Mouse (Mus musculus): Measurements from ENCODE around the gene Ambn. TPM values are rescaled to one million over a fixed set of nuclear protein-coding genes. Genes with fewer than 3 reads are reported as not detected.
"Not testable (repeated sequence)": the region's sequence is repeated elsewhere in the genome, so short reads cannot be mapped to it uniquely, and the experiment has no call there.

Gene Ambn
- total RNA-seq (2021) = not detected
- long read RNA-seq, experiment 1 = 0 reads
- long read RNA-seq, experiment 2 = 0 reads

DNA sequence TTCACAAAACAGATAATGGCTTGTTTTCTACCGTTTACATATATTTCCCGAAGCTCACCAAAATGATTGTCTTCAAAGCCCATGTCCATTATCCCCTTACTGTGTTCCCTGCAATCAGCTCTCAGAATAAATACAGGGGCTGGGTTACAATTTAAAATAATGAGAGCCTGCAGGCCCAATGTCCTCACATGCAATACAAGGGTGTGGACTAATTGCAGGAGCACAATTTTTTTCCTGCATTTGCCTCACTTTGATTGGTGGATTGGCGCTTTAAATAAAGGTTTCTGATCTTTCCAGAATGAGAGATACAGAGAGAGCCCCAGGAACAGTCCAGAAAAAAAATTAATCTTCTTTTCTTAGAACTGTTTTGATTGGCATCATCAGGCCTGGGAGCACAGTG, at the start of gene Ambn:
TSS of gene Ambn (plus strand) at position 301 of the 400 bp plus-strand sequence.
- DNase-seq (ENCODE audit: low spot score in 2 of 2) = no peak

DNA sequence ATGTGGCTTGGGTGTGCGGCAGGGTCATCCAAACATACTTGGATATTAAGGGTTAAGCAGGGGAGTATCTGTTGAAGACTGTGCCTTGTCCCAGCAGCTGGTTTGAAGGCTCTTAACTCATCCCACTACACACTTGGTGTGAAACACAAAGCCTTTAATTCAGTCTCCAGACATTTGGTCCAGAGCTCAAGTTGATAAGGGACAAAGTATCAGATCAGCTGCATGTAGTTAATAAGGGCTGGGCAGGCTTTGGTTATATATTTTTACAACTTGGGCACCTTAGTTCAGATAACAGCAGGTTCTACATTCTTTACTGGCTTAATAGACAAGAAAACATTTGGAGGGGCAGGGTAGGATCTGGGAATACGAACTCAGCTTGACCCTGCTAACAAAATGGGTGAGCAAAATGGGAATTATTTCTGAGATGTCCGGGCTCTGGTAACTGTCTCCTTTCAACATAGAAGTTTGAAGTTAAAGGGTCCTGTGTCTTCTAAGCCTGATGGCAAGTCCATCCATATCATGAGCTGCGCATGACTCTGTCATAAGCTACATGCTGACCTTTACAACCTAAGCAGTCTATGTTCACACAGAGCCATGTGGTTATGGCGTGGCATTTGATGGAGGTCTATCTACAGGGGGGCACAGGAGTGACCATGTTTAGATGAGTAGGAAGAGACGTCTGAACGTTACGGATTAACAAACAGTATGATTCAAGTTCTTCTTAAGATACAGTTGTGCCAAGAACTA, 35.3 kb upstream of the Ambn start:
- no peak for DNase-seq (ENCODE audit: low spot score in 2 of 2)

DNA sequence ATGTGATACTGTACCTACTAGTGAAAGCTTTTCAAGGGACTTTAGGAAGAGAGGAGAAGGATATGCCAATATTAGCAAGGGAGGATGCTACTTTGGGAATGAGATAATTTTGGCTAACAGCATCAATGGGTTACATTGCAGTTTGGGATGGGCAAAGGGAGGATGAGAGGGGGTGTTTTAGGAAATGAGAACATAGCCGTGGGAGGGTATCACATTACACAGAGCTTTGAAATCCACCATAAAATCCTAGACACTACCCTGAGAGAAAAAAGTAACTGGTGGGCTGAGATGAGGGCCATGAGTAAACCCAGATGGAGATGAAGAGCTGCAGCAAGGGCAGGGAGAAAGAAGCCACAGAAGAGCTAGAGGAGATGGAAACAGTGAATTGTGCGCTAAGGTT, 30.9 kb upstream of the Ambn start:
- not testable (repeated sequence) for DNase-seq (ENCODE audit: low spot score in 2 of 2)

DNA sequence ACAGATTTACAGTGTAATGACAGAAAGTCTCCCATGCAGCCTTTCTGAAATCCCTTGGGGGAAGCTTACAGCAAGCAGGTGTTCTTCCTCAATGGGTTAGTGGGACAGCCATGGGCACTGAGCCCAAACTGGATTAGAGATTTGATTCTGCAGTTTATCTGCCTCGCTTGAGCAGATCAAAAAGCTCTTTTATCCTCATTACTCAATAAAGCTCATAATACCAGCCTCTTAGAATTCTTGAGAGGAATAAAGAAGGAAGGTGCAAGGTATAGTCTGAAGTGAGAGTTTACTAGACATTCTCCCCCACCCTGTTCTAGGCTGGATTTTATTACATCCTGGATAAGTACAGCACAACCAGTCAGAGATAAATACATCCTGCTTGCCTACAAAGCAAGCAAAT, 29.0 kb upstream of the Ambn start:
- DNase-seq (ENCODE audit: low spot score in 2 of 2) = no peak

DNA sequence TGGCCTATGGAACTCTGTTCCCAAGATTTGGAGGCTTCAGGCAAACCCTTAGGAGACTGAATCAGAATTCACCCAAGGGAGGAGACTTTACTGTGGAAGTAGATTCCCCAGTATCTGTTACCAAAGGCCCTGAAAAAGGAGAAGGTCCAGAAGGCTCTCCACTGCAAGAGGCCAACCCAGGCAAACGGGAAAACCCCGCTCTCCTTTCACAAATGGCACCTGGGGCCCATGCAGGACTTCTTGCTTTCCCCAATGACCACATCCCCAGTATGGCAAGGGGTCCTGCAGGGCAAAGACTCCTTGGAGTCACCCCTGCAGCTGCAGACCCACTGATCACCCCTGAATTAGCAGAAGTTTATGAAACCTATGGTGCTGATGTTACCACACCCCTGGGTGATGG, 11.7 kb downstream of the Ambn start:
- DNase-seq (ENCODE audit: low spot score in 2 of 2) = no peak

DNA sequence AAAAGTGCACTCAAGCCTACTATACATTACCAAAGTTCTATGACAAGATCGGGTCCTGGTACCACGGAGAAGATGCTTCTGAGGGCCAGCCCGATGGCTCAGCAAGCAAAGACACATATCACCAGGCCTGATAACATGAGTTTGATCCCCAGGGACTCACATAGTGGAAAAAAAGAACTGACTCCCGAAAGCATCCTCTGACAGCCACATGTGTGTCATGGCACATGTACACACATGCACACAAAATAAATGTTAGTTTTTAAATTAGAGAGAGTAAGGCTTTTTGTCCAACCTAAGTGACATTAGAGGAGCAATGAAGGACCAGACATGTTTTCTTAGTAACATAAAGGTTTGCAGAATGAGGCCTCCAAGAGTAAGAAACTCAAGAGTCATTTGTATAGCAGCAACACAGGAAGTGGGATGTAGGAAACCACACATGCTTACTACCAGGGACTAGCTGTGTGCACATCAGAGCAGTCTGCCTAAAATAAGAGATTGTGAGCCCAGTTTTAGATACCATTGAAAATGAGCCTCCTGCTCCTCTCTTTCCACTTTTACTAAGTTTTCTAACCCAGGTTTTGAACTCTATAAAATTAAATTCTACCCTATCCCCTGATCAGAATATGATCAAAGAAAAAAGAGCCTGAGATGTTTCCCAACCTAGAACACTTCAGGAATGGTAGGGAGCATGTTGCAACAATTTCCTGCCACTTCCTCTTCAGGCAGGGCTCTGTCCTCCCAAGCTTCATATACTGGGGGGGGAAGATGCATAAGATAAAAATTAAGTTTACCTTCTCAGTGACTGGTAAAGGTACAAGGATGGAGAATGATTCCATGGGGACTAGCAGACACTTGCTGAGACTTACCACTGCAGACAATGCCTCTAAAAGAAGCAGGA, 13.3 kb downstream of the Ambn start:
- no peak for DNase-seq (ENCODE audit: low spot score in 2 of 2)

DNA sequence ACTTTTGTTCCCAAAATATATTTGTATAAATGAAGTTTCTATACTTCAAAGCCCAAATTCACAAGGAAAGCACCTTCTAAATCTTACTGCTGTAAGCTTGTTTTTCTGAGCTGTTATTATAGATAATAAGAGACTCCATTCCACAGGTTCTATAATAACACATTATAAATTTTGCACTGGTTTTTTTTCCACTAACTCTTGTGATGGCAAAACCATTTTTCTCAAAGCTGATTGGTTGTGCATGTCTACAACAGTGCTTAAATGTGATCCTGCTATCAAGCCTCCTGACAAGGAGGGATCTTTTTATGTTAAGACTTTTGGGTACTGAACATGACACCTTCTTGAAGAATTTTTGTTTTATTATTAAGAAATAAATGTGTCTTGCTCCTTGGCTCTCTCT, 31.9 kb downstream of the Ambn start, which contains the start of gene Enam:
TSS of gene Enam (plus strand) at position 301 of the 400 bp plus-strand sequence.
- no peak for DNase-seq (ENCODE audit: low spot score in 2 of 2)

DNA sequence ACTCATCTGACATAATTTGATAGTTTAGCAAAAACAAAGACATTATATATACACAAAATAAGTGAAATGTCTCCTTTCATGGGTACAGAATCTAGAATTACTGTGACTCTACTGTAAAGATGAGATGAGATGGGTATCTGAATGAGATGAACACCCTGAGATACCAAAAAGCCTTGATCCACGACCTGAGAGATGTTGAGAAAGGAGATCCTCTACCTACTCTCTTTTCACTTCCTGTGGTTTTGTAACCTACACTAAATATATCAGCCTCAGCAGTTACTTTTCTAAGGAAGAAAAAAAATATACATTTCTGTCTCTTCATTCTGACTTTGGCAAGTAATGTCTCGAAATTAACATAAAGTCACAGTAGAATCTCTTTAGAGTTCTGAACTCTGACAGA, 33.2 kb downstream of the Ambn start:
- DNase-seq (ENCODE audit: low spot score in 2 of 2) = no peak

DNA sequence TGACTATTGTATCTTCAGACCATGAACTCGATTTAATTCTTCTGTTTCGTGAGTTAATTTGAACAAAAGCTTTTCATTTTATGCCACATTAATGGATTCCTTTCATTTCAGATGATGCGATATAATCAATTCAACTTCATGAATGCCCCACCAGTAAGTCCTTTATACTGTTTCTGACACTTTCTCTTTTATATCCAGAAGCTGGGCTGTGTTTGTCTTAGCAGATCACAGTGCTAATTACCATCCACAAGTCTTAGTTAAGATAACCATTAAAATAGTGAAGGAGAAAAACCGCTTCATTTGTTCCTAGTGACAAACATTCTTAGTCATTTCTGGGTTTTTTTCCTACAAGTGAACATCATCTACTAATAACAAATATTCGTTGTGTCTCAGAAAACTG, 35.3 kb downstream of the Ambn start:
- no peak for DNase-seq (ENCODE audit: low spot score in 2 of 2)

DNA sequence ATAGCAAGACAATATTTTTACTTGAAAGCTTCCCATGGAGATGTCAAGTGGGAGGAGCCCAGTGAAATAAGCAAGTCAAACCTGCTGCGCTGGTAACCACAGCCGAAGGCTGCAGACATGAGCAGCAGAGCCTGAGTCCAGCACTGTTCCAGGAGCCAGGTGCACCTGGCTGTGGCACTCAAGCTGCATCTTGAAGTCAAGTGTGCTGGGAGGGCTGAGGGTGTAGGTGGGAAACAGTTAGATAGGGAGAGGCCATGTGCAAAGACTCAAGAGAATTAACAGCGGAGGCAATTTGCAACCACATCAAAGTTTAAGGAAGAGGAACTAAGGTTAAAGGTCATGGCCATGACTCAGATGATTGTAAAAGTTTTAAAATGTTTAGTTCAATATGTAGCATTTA, 44.0 kb downstream of the Ambn start:
- DNase-seq (ENCODE audit: low spot score in 2 of 2) = no peak

DNA sequence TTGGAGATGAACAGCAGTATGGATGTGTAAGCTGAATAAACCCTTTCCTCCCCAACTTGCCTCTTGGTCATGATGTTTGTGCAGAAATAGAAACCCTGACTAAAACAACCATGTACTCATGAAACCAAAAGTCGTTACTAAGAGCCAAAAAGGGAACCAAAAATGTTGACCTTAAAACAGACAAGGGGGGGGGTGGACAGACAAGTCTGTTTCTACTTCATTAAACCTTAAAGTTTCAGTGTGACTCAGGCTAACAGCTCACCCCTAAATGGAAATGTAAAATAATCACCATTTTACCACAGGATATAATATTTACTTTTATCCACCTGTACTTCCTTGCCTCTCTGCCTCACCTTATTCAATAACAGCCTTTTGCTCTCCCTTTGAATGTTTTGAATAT, 52.8 kb downstream of the Ambn start:
- no peak for DNase-seq (ENCODE audit: low spot score in 2 of 2)

DNA sequence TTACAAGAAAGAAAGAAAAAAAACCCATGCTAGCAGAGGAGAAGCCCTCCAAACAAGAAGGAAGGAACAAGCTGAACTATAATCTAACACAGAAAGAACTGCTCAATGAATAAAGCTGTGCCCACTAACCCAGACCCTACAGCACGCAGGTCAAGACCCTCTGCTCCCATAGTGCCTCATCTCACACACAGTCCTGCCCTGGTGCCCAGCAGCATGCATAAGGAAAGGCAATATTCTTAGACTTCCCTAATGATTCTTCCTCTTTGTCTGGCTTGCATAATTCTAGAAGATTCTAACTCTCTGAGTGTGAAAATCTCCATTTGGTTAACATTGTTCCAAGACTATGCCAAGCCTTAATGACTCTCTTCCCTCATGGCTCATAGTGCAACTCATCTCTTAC, 53.2 kb downstream of the Ambn start:
- DNase-seq (ENCODE audit: low spot score in 2 of 2) = no peak

Other genes with a start within 250 kb of the Ambn start
- gene Gm7714, start 187.1 kb upstream of the Ambn start, total RNA-seq (2021) = not detected
- gene Prol1, start 138.7 kb upstream of the Ambn start, total RNA-seq (2021) = not detected
- gene Amtn, start 79.9 kb upstream of the Ambn start, total RNA-seq (2021) = not detected
- gene Enam, start 32.0 kb downstream of the Ambn start, total RNA-seq (2021) = not detected
- gene Jchain, start 71.9 kb downstream of the Ambn start, total RNA-seq (2021) = under 1 TPM in 1 of 2 experiments, not detected in 1; 0.55 TPM
- gene Utp3, start 98.5 kb downstream of the Ambn start, total RNA-seq (2021) = 10 to 100 TPM; 25.5 to 26.3 TPM
- gene Rufy3, start 109.0 kb downstream of the Ambn start, total RNA-seq (2021) = 100 to 1,000 TPM; 160 to 165 TPM
- 100 to 1,000 TPM in 1 of 2 experiments, 10 to 100 TPM in 1; 98.3 to 108 TPM for gene Grsf1, start 220.2 kb downstream of the Ambn start, total RNA-seq (2021)

All from layer of hippocampus, postnatal 14 days (tissue).